Mouse (Mus musculus) 416B (cell line): ENCODE results near the gene Ak1.

Experiments used
- DNase-seq: peaks from one replicate; pipeline ENCODE4 v3.0.0; 2011; ENCODE audit warnings: low read depth

Gene Ak1

DNA sequence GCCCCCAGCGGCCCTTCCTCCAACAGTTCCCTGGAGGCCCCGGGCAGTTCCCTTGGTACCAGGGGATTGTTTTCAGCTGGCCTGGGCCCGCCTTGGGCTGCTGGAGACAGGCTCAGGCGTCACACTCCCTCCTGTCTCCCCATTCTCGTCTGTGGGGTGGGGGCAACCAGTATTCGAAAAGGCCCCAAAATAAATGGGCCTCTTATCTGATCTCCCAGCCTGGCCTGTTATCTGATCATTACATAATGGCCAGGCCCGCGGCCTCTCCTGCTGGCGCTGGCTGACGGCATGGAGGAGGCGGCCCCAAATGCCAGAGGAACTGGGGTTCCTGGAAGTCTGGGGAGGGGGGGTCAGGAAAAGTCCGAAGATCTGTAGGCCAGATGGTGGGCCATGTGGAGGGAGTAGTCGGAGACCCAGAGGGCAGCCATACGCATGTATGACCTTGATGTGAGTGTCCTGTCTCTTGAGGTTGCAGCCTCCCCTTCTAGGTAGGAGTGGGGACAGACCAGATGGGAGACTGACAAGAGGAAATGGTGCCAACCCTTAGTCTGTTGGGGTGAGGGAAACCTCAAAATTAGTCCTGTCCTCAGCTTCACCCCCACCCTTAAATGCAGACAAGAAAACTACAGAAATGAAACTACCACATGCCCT is 33.3 kb downstream of the Ak1 start:
- peak; percentile 41 for DNase-seq

- DNase-seq, result no peak
These were observed 33.8 kb downstream of the Ak1 start for GRCm38 (mm10) chr2:32655394-32655744.

DNA sequence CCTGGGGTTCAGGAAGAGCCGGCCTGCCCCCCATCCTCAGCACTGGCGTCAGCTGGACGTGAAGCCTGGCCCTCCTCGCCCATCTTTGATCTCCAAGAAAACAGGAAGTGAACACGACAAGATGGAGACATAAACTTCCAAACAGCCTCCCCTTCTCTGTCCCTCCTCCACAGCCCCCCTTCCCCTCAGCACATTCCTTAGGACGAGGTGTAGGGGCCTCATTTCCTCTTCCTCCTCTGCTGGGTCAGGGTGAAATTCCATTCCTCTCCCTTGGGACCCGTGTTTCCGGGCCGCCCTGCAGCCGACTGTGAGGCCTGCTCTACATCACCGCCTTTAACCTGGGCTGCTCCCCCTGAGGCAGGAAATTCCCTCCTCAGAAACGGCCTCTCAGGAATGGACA is 34.3 kb downstream of the Ak1 start:
- DNase-seq, result no peak

GRCm38 (mm10) chr2:32658873-32659272 is 37.3 kb downstream of the Ak1 start:
- no peak for DNase-seq

- DNase-seq, result peak; percentile 58
These were observed 40.0 kb downstream of the Ak1 start for GRCm38 (mm10) chr2:32661509-32662107.

GRCm38 (mm10) chr2:32662291-32662690 is 40.7 kb downstream of the Ak1 start:
- no peak for DNase-seq

DNA sequence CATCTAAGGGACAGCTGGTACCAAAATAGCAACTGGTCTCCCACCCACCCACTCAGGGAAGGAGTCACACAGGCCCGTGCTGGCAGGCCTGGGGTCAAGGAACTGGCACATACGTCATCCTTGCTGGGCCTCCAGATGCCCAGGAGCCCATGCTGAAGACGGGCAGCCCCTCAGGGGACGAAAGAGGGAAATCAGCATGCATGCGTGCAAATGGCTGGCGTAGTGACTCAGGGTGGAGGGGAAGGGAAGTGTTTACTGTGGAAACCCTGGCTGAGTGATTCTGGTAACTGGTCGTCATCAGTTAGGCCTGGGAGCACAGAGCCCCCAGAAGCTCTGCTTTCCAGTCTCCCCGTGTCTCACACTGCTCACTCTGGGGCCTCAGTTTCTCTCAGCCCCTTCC is 43.8 kb downstream of the Ak1 start:
- DNase-seq, result no peak

DNA sequence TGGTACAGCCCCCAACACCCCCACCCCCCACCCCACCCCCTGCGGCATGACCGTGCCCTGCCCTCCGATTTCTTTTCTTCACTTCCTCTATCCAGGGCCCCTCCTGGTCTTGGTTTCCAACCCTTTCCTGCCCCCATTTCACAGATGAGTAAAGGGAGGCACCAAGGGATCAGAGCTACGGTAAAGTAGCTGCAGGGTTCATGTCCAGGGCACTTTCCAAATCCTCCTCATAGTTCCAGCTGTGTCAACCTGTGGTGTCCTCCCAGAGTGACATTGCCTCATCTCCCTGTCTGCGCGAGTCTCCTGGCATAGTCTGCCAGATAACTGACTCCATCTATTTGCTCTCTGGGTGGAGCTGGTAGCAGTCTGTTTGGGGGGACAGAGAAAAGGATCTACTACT is 44.3 kb downstream of the Ak1 start:
- DNase-seq, result no peak

DNA sequence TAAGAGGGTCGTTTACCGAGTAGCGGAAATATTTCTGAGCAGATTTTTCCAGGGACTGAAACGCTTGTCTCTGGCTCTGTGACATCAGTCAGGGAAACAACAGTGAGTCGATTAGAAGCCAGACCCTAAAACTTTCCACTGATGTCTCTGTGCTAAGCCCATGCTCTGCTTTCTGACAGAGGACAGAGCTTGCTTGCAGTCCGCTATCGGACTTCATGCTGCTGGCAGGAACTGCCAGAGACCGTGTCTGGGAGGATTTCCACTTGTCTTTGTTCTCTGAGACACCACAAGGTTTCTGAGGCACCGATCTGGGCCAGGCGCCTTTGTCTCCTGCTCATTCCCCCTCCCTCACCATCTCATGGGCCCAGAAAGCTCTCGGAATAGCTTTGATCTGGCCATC is 46.2 kb downstream of the Ak1 start:
- DNase-seq, result no peak

DNA sequence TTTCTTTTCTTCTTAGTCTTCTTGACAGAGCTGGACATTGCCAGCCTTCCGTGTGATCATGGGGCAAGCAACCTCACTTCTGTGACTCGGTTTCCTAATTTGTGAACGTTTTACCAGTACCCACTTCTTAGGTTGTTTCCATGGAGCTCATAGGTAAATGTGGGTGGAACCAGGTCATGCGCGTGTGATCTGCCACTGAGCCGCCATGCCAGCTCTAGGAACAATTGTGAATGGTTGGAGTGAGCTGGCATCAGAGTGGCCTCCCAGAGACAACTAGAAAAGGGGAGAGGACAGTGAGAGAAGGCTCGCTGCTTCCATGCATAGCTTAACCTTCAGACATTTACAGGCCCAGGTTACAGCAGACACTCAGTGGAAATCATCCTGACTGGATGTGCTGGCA is 46.6 kb downstream of the Ak1 start:
- DNase-seq, result no peak

DNA sequence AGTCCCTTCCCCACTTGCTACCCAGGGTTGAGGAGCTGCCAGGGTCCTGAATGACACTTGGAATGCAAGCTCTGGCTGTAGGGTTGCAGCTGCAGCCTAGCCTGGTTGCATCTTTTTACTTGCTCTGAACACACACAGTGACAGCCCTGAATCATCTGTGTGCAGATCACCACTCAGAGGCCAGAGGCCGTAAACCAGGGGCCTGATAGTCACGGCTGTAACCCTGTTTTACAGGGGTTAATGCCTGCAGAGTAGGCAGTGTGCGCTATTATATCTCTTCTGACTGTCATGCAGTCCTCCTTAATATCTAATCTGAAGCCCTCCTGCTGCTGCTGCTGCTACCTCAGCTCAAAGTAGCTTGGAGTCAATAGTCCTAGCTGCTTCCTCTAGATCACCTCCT is 48.3 kb downstream of the Ak1 start:
- no peak for DNase-seq

GRCm38 (mm10) chr2:32671147-32671546 is 49.6 kb downstream of the Ak1 start:
- peak; percentile 15 for DNase-seq

DNA sequence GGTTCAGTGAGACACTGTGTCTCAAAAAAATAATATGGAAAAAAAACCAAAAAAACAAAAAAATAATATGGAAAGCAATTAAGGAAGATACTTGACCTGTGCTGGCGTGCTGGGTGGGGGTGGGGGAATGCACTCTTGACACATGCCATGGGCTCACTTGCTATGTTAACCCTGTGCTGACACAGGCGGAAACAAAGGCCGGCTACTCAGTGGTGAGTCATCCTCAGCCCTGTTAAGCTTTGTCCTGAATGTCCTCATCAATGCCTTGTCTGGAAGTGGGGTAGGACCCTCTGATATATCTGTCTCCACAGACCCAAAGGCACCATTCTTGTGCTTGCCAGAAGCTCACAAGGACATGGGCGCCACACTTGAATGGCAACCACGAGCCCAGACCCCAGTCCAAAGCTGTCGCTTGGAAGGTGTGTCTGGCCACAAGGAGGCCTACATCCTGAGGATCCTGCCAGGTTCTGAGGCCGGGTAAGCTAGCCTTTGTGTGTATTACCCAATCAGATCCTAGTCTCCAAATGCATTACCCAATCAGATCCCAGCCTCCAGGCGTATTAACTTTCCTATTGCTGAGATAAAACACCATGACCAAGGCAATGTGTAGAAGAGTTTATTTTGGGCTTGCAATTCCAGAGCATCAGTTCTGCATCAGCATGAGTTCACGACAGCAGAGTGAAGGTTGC is 50.5 kb downstream of the Ak1 start:
- DNase-seq, result peak; percentile 69

GRCm38 (mm10) chr2:32673176-32673917 is 51.8 kb downstream of the Ak1 start:
- no peak for DNase-seq

DNA sequence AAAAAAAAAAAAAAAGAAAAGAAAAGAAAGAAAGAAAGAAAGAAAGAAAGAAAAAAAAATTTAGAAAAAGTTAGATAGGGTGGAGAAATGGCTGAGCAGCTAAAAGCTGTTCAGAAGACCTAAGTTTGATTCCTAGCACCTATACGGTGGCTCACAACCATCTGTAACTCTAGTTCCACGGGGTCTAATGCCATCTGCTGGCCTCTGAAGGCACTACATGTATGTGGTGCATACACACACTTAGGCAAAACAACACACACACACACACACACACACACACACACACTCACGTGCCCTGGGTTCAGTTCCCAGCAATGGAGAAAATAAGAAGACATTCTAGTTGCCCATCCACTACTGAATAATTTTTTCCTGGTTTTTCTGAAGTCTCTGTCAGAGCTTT is 55.3 kb downstream of the Ak1 start:
- DNase-seq, result no peak

DNA sequence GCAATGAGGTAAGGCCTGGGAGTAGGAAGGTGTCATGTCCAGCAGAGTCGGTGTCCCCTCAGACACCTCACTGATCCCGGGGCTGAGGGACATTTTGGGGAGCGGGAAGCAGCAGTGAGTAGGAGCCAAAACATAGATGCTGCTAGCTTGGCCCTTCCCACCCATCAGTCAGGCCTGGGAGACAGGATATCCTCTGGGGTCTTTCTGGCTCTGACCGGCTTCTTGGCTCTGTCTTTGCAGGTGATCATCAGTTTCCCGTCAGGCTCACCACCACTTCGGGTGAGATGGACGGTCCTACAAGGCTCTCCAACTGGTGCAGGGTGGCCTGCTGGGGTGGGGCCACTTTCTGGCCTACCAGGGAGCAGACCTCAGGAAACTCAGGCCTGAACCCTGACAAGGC is 56.1 kb downstream of the Ak1 start:
- DNase-seq, result no peak

- DNase-seq, result peak; percentile 47
These were observed 58.5 kb downstream of the Ak1 start for GRCm38 (mm10) chr2:32680051-32680451.

DNA sequence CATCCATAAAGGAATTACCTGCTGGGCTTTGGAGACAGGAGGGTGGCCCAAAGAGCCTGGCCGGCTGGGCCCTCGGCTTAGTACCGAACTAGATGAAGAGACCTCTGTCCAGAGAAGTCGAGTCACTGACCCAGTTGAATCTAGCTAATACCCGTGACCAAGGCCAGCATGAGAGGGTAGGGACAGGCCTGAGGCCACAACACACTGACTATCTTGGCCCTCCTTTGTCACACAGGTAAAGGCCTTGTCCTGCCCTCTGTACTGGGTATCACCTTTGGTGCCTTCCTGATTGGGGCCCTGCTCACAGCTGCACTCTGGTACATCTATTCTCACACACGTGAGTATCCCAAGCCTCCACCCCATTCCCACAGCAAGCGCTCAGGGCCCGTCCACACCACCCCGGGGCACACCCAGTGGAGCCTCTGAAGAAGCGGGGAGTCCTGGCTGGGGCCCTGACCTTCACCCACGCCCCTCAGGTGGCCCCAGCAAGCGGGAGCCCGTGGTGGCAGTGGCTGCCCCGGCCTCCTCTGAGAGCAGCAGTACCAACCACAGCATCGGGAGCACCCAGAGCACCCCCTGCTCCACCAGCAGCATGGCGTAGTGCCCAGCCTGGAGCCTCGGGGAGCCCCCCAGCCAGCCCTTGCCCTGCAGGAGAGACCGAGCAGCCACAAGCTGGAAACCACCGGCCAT is 59.5 kb downstream of the Ak1 start:
- no peak for DNase-seq

DNA sequence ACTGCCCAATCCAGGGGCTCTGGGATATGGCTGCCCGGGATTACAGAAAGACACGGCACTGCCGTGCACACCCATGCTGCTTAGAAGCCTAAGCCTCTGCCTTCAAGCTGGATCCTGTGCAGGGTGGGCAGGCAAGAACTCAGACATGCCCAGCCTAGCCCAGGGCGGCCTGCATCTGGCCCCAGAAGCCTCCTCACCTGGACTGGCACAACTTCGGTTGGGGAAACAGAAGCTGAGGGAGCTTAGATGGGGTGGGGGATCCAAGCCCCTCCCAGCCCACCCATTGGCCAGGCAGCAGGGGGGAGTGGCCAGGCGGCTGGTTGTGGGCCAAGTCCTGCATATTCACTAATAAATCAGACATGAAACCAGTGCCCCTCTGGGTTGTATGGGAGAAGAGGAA is 60.2 kb downstream of the Ak1 start:
- DNase-seq, result no peak

DNA sequence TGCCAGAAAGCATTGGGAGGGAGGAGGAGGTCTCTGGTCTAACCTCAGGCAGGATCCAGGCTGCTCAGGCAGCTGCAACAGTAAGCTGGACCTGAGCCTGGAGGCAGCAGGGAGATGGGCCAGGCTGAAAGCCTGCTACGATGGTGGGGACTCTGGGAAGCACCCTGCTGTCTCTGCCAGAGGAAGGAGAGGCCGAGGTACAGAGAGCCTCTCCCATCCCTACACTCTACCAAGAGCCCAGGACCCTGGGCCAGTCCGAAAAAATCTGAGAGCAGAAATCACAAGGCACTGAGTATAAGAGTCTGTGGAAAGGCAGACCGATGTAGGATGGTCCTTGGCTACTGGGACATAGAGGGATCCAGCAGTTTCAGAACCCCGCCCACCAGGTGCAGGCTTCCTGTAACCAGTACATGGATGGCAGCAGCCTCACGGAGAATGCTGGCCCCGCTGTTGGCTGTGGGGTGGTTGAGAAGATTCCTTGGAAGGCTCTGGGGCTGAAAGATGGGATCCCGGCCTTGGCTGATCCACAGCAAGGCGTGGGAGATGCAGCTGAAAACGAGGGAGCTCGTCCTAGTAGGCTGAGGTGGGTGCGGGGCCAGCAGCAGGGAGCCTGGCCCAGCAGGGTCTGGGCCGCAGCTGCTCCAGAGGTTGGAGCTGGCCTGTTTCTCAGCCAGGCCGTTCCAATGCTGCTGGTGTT is 61.3 kb downstream of the Ak1 start:
- no peak for DNase-seq

DNA sequence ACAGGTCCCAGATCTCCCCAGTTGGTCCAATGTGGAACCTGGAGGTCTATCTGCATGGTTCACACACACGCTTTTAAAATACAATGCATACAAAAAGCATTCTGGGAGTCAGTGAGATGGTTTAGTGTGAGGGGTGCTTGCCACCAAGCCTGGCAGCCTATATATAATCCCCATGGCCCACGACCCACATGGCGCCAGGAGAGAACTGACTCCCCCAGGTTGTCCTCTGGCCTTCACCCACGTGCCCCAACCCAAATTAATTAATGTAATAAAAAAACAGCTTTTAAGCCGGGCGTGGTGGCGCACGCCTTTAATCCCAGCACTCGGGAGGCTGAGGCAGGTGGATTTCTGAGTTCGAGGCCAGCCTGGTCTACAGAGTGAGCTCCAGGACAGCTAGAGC is 62.1 kb downstream of the Ak1 start:
- DNase-seq, result no peak
